ENCODE assay signal across 8 mouse cellular contexts in genomic region chr9:72275101-72275978, GRCm38 (mm10). TPM values are rescaled to one million over a fixed set of nuclear protein-coding genes. Genes with fewer than 3 reads are reported as not detected.
A peak's percentile ranks its signal among the peaks of the same experiment; 100 is the strongest.
DNase-seq lines count a peak whose midpoint lies in the region; ATAC-seq and TF ChIP-seq lines count a peak whose summit lies in the region.

No protein-coding gene starts in this region.

- peaks cover 0 to 26% of the 10 kb centered on the region in 2 experiments; a peak in 2 of 4 replicates for H3K36me3 ChIP-seq in MEL (ENCODE audit: control insufficient read depth in 1 of 2, insufficient read depth in 2 of 2, low read length in 2 of 2)
- no peaks in the 10 kb centered on the region for H3K36me3 ChIP-seq in forebrain, embryonic 15.5 days
- H3K36me3 ChIP-seq in neural tube, embryonic 15.5 days, result no peaks in the 10 kb centered on the region

- peaks cover 38% of the 10 kb centered on the region for H3K79me2 ChIP-seq in MEL (ENCODE audit: control insufficient read depth, insufficient read depth, low read length, poor library complexity)

- peaks cover 9 to 16% of the 10 kb centered on the region in 2 experiments for H3K4me1 ChIP-seq in MEL (ENCODE audit: control insufficient read depth in 1 of 2, insufficient read depth in 2 of 2, low read length in 2 of 2)
- peaks cover 24% of the 10 kb centered on the region for H3K4me1 ChIP-seq in forebrain, embryonic 15.5 days
- peaks cover 15% of the 10 kb centered on the region for H3K4me1 ChIP-seq in neural tube, embryonic 15.5 days

- no peaks in the 10 kb centered on the region for H3K27me3 ChIP-seq in MEL (ENCODE audit: control insufficient read depth in 1 of 2, insufficient read depth in 2 of 2, low read length in 2 of 2)
- H3K27me3 ChIP-seq in forebrain, embryonic 15.5 days, result no peaks in the 10 kb centered on the region
- no peaks in the 10 kb centered on the region for H3K27me3 ChIP-seq in neural tube, embryonic 15.5 days (replicated peaks)

- no peaks in the 10 kb centered on the region for H3K9me3 ChIP-seq in MEL (replicated peaks; ENCODE audit: insufficient read depth, low read length)
- no peaks in the 10 kb centered on the region for H3K9me3 ChIP-seq in forebrain, embryonic 15.5 days
- no peaks in the 10 kb centered on the region for H3K9me3 ChIP-seq in neural tube, embryonic 15.5 days (replicated peaks)

- WGBS in forebrain, embryonic 15.5 days, result under 1% methylated on average over 65 of the region's 70 CpGs
- 1% methylated on average over 51 of the region's 70 CpGs for WGBS in neural tube, embryonic 15.5 days

- peak overlapping the region; percentile 72 to 80 for H3K4me3 ChIP-seq in MEL (ENCODE audit: control insufficient read depth in 1 of 2, insufficient read depth in 1 of 2, low read depth in 2 of 2, low read length in 2 of 2)
- H3K4me3 ChIP-seq in forebrain, embryonic 15.5 days, result peak overlapping the region; percentile 53
- peak overlapping the region; percentile 58 for H3K4me3 ChIP-seq in neural tube, embryonic 15.5 days (replicated peaks)

- TF ChIP-seq RAD21 in MEL (IDR thresholded peaks at IDR 0.05; ENCODE audit: low read depth, low read length), result no peak

- peak overlapping the region; percentile 63 for H3K4me2 ChIP-seq in forebrain, embryonic 15.5 days (replicated peaks)
- H3K4me2 ChIP-seq in neural tube, embryonic 15.5 days, result peak overlapping the region; percentile 79

- peak; percentile 84 for ATAC-seq in forebrain, embryonic 15.5 days (replicated peaks)
- peak; percentile 90 for ATAC-seq in neural tube, embryonic 15.5 days (ENCODE audit: low FRiP score)

- no peak for TF ChIP-seq CTCF in MEL (IDR thresholded peaks at IDR 0.05 in 2 of 3, conservative IDR thresholded peaks at IDR 0.05 in 1 of 3; ENCODE audit: control insufficient read depth in 1 of 3, insufficient read depth in 1 of 3, low read depth in 2 of 3, low read length in 3 of 3, poor library complexity in 1 of 3, severe bottlenecking in 1 of 3)

- H3K27ac ChIP-seq in MEL (ENCODE audit: control insufficient read depth, low read depth, low read length), result peak overlapping the region; percentile 57
- H3K27ac ChIP-seq in forebrain, embryonic 15.5 days (replicated peaks), result peak overlapping the region; percentile 99
- H3K27ac ChIP-seq in neural tube, embryonic 15.5 days (replicated peaks), result peak overlapping the region; percentile 99

- TF ChIP-seq EP300 in MEL (IDR thresholded peaks at IDR 0.05; ENCODE audit: low read depth in 1 of 2, low read length in 2 of 2), result no peak

- H3K9ac ChIP-seq in MEL (ENCODE audit: control insufficient read depth, low read depth, low read length, poor library complexity, severe bottlenecking), result peak overlapping the region; percentile 83
- peak overlapping the region; percentile 74 for H3K9ac ChIP-seq in forebrain, embryonic 15.5 days (replicated peaks)
- H3K9ac ChIP-seq in neural tube, embryonic 15.5 days (replicated peaks), result peak overlapping the region; percentile 89

- peak in 1 of 2 experiments; percentile 41; a peak in 2 of 4 replicates for TF ChIP-seq POLR2A in MEL (IDR thresholded peaks at IDR 0.05; ENCODE audit: control insufficient read depth in 1 of 2, insufficient read depth in 1 of 2, low read depth in 1 of 2, low read length in 2 of 2, poor library complexity in 1 of 2)

- peak; percentile 72 for DNase-seq in MEL (ENCODE audit: low read depth, low spot score)
- DNase-seq in cerebellum, adult 11-12 months, result peak; percentile 58
- DNase-seq in heart, postnatal 4 days, result peak; percentile 63
- DNase-seq in layer of hippocampus, adult 18-20 months (ENCODE audit: low spot score in 2 of 2), result peak; percentile 11 to 62
- peak; percentile 34 to 40 for DNase-seq in lung, adult 18-20 months
- DNase-seq in testis, postnatal 14 days (ENCODE audit: low spot score), result peak; percentile 66

TF ChIP-seq in MEL, 35 proteins besides CTCF, POLR2A, EP300 and RAD21:
- TF ChIP-seq SIN3A (IDR thresholded peaks at IDR 0.05; ENCODE audit: low read length), result no peak; the same call in 1 of the 2 replicates
- no peak for TF ChIP-seq ZC3H11A (IDR thresholded peaks at IDR 0.05; ENCODE audit: low read depth, low read length)
- TF ChIP-seq ZMIZ1 (IDR thresholded peaks at IDR 0.05; ENCODE audit: low read depth, low read length), result peak; percentile 34; the same call in 1 of the 2 replicates
- no peak for TF ChIP-seq GABPA (IDR thresholded peaks at IDR 0.05; ENCODE audit: low read depth, low read length)
- peak; percentile 70 for TF ChIP-seq CHD1 (IDR thresholded peaks at IDR 0.05; ENCODE audit: low read depth, low read length)
- no peak for TF ChIP-seq MYC (IDR thresholded peaks at IDR 0.05; ENCODE audit: low read depth, low read length)
- TF ChIP-seq NRF1 (IDR thresholded peaks at IDR 0.05; ENCODE audit: insufficient read depth, low read depth, low read length, poor library complexity, severe bottlenecking), result no peak
- no peak for TF ChIP-seq MEF2A (IDR thresholded peaks at IDR 0.05; ENCODE audit: extremely low read depth, insufficient replicate concordance, low read depth, low read length, poor library complexity, severe bottlenecking)
- no peak for TF ChIP-seq JUND (IDR thresholded peaks at IDR 0.05; ENCODE audit: low read depth, low read length)
- no peak for TF ChIP-seq HCFC1 (IDR thresholded peaks at IDR 0.05; ENCODE audit: low read depth, low read length)
- peak; percentile 29; the same call in 1 of the 2 replicates for TF ChIP-seq MXI1 (IDR thresholded peaks at IDR 0.05; ENCODE audit: low read depth, low read length)
- TF ChIP-seq MAZ (IDR thresholded peaks at IDR 0.05; ENCODE audit: low read depth, low read length), result peak; percentile 3; the same call in 1 of the 2 replicates
- TF ChIP-seq KAT2A (conservative IDR thresholded peaks at IDR 0.05; ENCODE audit: low read depth, low read length), result no peak
- no peak for TF ChIP-seq TCF12 (IDR thresholded peaks at IDR 0.05; ENCODE audit: low read depth, low read length)
- TF ChIP-seq POLR2AphosphoS5 (IDR thresholded peaks at IDR 0.05; ENCODE audit: borderline replicate concordance, low read depth, low read length), result no peak
- no peak for TF ChIP-seq E2F4 (IDR thresholded peaks at IDR 0.05; ENCODE audit: borderline replicate concordance, low read depth, low read length)
- TF ChIP-seq MYB (IDR thresholded peaks at IDR 0.05; ENCODE audit: low read depth, low read length), result no peak
- TF ChIP-seq ZKSCAN1 (IDR thresholded peaks at IDR 0.05; ENCODE audit: low read depth, low read length), result no peak
- no peak for TF ChIP-seq RCOR1 (IDR thresholded peaks at IDR 0.05; ENCODE audit: low read depth, low read length)

RNA-seq across cellular contexts. Expression of gene Zfp280d, which starts 0.7 kb away (rescaled TPM):
- total RNA-seq in MEL (2012; rRNA removed), result 20.2 and 20.6 TPM in 2 replicates
- 100 to 1,000 TPM in 1 of 2 experiments, 10 to 100 TPM in 1; 16.2 to 592 TPM for polyA plus RNA-seq in MEL (2012; ENCODE audit: insufficient read depth in 1 of 2, insufficient read length in 2 of 2, low read depth in 1 of 2, low replicate concordance in 2 of 2, missing spikeins in 1 of 2)
- polyA plus RNA-seq in forebrain, embryonic 15.5 days (2015; fragmentation: Nextera tagmentation; extraction: Ambion mirVana), result 42.7 and 46.5 TPM in 2 replicates
- 10 to 100 TPM; 38.3 to 38.7 TPM for total RNA-seq in heart, postnatal 4 days (2021)
- total RNA-seq in layer of hippocampus, adult 18-20 months (2021), result 10 to 100 TPM; 45.7 to 52.6 TPM
- polyA plus RNA-seq in neural tube, embryonic 15.5 days (2015; fragmentation: Nextera tagmentation; extraction: Ambion mirVana), result 34.0 and 34.5 TPM in 2 replicates

Comparison
In these comparisons a context has a peak if more than half of its experiments do, and no peak if none do; other contexts are left out.
1. Peak in every context shown above with its lines: DNase-seq, ATAC-seq, H3K4me3 ChIP-seq and H3K27ac ChIP-seq.